Mouse (Mus musculus): Measurements from ENCODE around the gene Natd1.

- TF ChIP-seq GATA1 (IDR thresholded peaks at IDR 0.05; ENCODE audit: low read length) (no peak), TAL1 (IDR thresholded peaks at IDR 0.05; ENCODE audit: low read length) (no peak)
Measured at GRCm38 (mm10) chr11:60863196-60863595, 51.4 kb downstream of the Natd1 start.
